Mouse (Mus musculus) ES-E14 (cell line): ENCODE data around the gene B430218F22Rik.

Experiments used
- MAFK ChIP-seq: IDR thresholded peaks from 2 replicates; pipeline ENCODE4 v1.6.1; 2014; ENCODE audit warnings: mild to moderate bottlenecking, low read depth, low read length, inconsistent platforms; ENCODE audit not compliant: insufficient read depth
- ZC3H11A ChIP-seq: IDR thresholded peaks from 2 replicates; pipeline ENCODE4 v1.6.1; 2012; ENCODE audit warnings: low read depth, mild to moderate bottlenecking, inconsistent platforms, low read length, borderline replicate concordance

- no peak for TF ChIP-seq MAFK
- TF ChIP-seq ZC3H11A = no peak
Measured at GRCm38 (mm10) chr13:118365774-118366173, 20.7 kb upstream of the B430218F22Rik start.
